Mouse (Mus musculus): ENCODE measurements around the gene Syce1.

- TF ChIP-seq CTCF (IDR thresholded peaks at IDR 0.05; ENCODE audit: low read depth), result no peak
- no peak for TF ChIP-seq EP300 (IDR thresholded peaks at IDR 0.05; ENCODE audit: low read depth)
These were observed 32.5 kb upstream of the Syce1 start for GRCm38 (mm10) chr7:140820173-140820572.
